Mouse (Mus musculus) MEL (cell line): ENCODE measurements around the gene E330021D16Rik.

Source experiments
- CTCF ChIP-seq, 3 experiments: IDR thresholded peaks in 2 of 3; conservative IDR thresholded peaks in 1 of 3; 2 replicates each; pipeline ENCODE4 v1.5.1; 2011 to 2012; ENCODE audit warnings: low read length in 3 of 3, low read depth in 2 of 3, mild to moderate bottlenecking in 2 of 3, improper control_type of control experiment in 1 of 3, inconsistent platforms in 1 of 3, mixed read lengths in 1 of 3, moderate library complexity in 1 of 3; ENCODE audit not compliant: control insufficient read depth in 1 of 3, insufficient read depth in 1 of 3, poor library complexity in 1 of 3, severe bottlenecking in 1 of 3
- MAFK ChIP-seq: IDR thresholded peaks from 2 replicates; pipeline ENCODE4 v1.6.1; 2011; ENCODE audit warnings: low read depth, mild to moderate bottlenecking, low read length, improper control_type of control experiment, borderline replicate concordance
- POLR2A ChIP-seq, 2 experiments: IDR thresholded peaks; 2 replicates each; pipeline ENCODE4 v1.6.1; 2011 to 2012; ENCODE audit warnings: low read length in 2 of 2, mild to moderate bottlenecking in 2 of 2, control low read depth in 1 of 2, improper control_type of control experiment in 1 of 2, low read depth in 1 of 2, moderate library complexity in 1 of 2; ENCODE audit not compliant: control insufficient read depth in 1 of 2, insufficient read depth in 1 of 2, poor library complexity in 1 of 2
- RAD21 ChIP-seq: IDR thresholded peaks from 2 replicates; pipeline ENCODE4 v1.6.1; 2011; ENCODE audit warnings: mild to moderate bottlenecking, low read depth, low read length, improper control_type of control experiment

- TF ChIP-seq RAD21 = no peak
- TF ChIP-seq POLR2A (IDR thresholded peaks at IDR 0.05; ENCODE audit: control insufficient read depth in 1 of 2, insufficient read depth in 1 of 2, low read depth in 1 of 2, low read length in 2 of 2, poor library complexity in 1 of 2) = no peak
- TF ChIP-seq CTCF (IDR thresholded peaks at IDR 0.05 in 2 of 3, conservative IDR thresholded peaks at IDR 0.05 in 1 of 3; ENCODE audit: control insufficient read depth in 1 of 3, insufficient read depth in 1 of 3, low read depth in 2 of 3, low read length in 3 of 3, poor library complexity in 1 of 3, severe bottlenecking in 1 of 3) = no peak
- TF ChIP-seq MAFK = no peak
Measured at GRCm38 (mm10) chr6:136449930-136450329, 34.6 kb upstream of the E330021D16Rik start.
